Mouse (Mus musculus): Measurements from ENCODE around the gene Auts2. TPM values are rescaled to one million over a fixed set of nuclear protein-coding genes. Genes with fewer than 3 reads are reported as not detected.

Auts2 gene
- total RNA-seq, 4 experiments from 2014 or later: 86.9 to 97.6 (median 89.2) TPM

GRCm38 (mm10) chr5:131815498-131815897, 727.6 kb downstream of the Auts2 start:
- no peak for DNase-seq (ENCODE audit: low spot score in 2 of 2)

GRCm38 (mm10) chr5:131814503-131815003, 728.6 kb downstream of the Auts2 start:
- DNase-seq (ENCODE audit: low spot score in 2 of 2): peak in 1 of 2 experiments; percentile 35

- DNase-seq (ENCODE audit: low spot score in 2 of 2): no peak
These were observed 729.1 kb downstream of the Auts2 start for GRCm38 (mm10) chr5:131813952-131814502.

- peak in 1 of 2 experiments; percentile 87 for DNase-seq (ENCODE audit: low spot score in 2 of 2)
These were observed 729.8 kb downstream of the Auts2 start for GRCm38 (mm10) chr5:131813331-131813781.

GRCm38 (mm10) chr5:131812483-131813063, 730.6 kb downstream of the Auts2 start:
- DNase-seq (ENCODE audit: low spot score in 2 of 2): peak in 1 of 2 experiments; percentile 33

- DNase-seq (ENCODE audit: low spot score in 2 of 2): no peak
These were observed 736.8 kb downstream of the Auts2 start for GRCm38 (mm10) chr5:131806350-131806749.

GRCm38 (mm10) chr5:131805277-131805676, 737.9 kb downstream of the Auts2 start:
- no peak for DNase-seq (ENCODE audit: low spot score in 2 of 2)

- no peak for DNase-seq (ENCODE audit: low spot score in 2 of 2)
These were observed 739.5 kb downstream of the Auts2 start for GRCm38 (mm10) chr5:131803609-131804008.

GRCm38 (mm10) chr5:131802340-131803036, 740.7 kb downstream of the Auts2 start:
- DNase-seq (ENCODE audit: low spot score in 2 of 2): no peak

- DNase-seq (ENCODE audit: low spot score in 2 of 2): no peak
These were observed 741.2 kb downstream of the Auts2 start for GRCm38 (mm10) chr5:131801924-131802323.

GRCm38 (mm10) chr5:131798373-131798772, 744.8 kb downstream of the Auts2 start:
- no peak for DNase-seq (ENCODE audit: low spot score in 2 of 2)

GRCm38 (mm10) chr5:131797044-131797443, 746.1 kb downstream of the Auts2 start:
- DNase-seq (ENCODE audit: low spot score in 2 of 2): no peak

- peak; percentile 56 to 69 for DNase-seq (ENCODE audit: low spot score in 2 of 2)
These were observed 748.6 kb downstream of the Auts2 start for GRCm38 (mm10) chr5:131794411-131795133.

- no peak for DNase-seq (ENCODE audit: low spot score in 2 of 2)
These were observed 753.5 kb downstream of the Auts2 start for GRCm38 (mm10) chr5:131789601-131790000.

GRCm38 (mm10) chr5:131788008-131788407, 755.1 kb downstream of the Auts2 start:
- DNase-seq (ENCODE audit: low spot score in 2 of 2): no peak

- DNase-seq (ENCODE audit: low spot score in 2 of 2): peak in 1 of 2 experiments; percentile 54
These were observed 759.9 kb downstream of the Auts2 start for GRCm38 (mm10) chr5:131783241-131783640.

- DNase-seq (ENCODE audit: low spot score in 2 of 2): no peak
These were observed 762.1 kb downstream of the Auts2 start for GRCm38 (mm10) chr5:131781063-131781462.

GRCm38 (mm10) chr5:131779171-131779570, 764.0 kb downstream of the Auts2 start:
- no peak for DNase-seq (ENCODE audit: low spot score in 2 of 2)

- DNase-seq (ENCODE audit: low spot score in 2 of 2): no peak
These were observed 767.5 kb downstream of the Auts2 start for GRCm38 (mm10) chr5:131775672-131776071.

GRCm38 (mm10) chr5:131775222-131775621, 767.9 kb downstream of the Auts2 start:
- peak in 1 of 2 experiments; percentile 25 for DNase-seq (ENCODE audit: low spot score in 2 of 2)

- no peak for DNase-seq (ENCODE audit: low spot score in 2 of 2)
These were observed 768.4 kb downstream of the Auts2 start for GRCm38 (mm10) chr5:131774792-131775191.

GRCm38 (mm10) chr5:131772616-131773015, 770.5 kb downstream of the Auts2 start:
- no peak for DNase-seq (ENCODE audit: low spot score in 2 of 2)

Data from left cerebral cortex, adult 8-10 months (tissue).